Mouse (Mus musculus) liver, postnatal 0 days (tissue): Measurements from ENCODE around the gene Immp2l. TPM values are rescaled to one million over a fixed set of nuclear protein-coding genes. Genes with fewer than 3 reads are reported as not detected.

ENCODE experiments used
- ATAC-seq: fragments of 200-750 bp; cut with Nextera tagmentation; 2 replicates; pipeline ENCODE4 v1.8.0; 2017; ENCODE audit warnings: mild to moderate bottlenecking, moderate library complexity
- DNase-seq: peaks from one replicate; pipeline ENCODE4 v3.0.0-alpha.2; 2016
- H3K27ac ChIP-seq: fragments of 300-500 bp; sonication (generic); 2 replicates; pipeline ENCODE4 v1.5.1; 2014; ENCODE audit warnings: antibody characterized with exemption, moderate library complexity, mild to moderate bottlenecking, low read depth
- H3K27me3 ChIP-seq: fragments of 300-500 bp; sonication (generic); 2 replicates; pipeline ENCODE4 v1.6.1; 2014; ENCODE audit warnings: low read length, control low read depth, mixed read lengths; ENCODE audit not compliant: insufficient read depth
- H3K36me3 ChIP-seq: fragments of 300-500 bp; sonication (generic); replicated peaks from 2 replicates; pipeline ENCODE4 v1.6.1; 2014; ENCODE audit warnings: mild to moderate bottlenecking, control low read depth, low read length, moderate library complexity, mixed read lengths; ENCODE audit not compliant: insufficient read depth
- H3K4me1 ChIP-seq: fragments of 300-500 bp; sonication (generic); 2 replicates; pipeline ENCODE4 v1.6.1; 2014; ENCODE audit warnings: antibody characterized with exemption, mild to moderate bottlenecking, control low read depth; ENCODE audit not compliant: insufficient read depth
- H3K4me2 ChIP-seq: fragments of 300-500 bp; sonication (generic); 2 replicates; pipeline ENCODE4 v1.6.1; 2014; ENCODE audit warnings: low read depth, mild to moderate bottlenecking, low read length, moderate library complexity, mixed read lengths
- H3K4me3 ChIP-seq: fragments of 300-500 bp; sonication (generic); 2 replicates; pipeline ENCODE4 v1.5.1; 2014; ENCODE audit warnings: low read depth, low read length
- H3K9ac ChIP-seq: fragments of 300-500 bp; sonication (generic); replicated peaks from 2 replicates; pipeline ENCODE4 v1.6.1; 2014; ENCODE audit warnings: mild to moderate bottlenecking, moderate library complexity
- H3K9me3 ChIP-seq: fragments of 300-500 bp; sonication (generic); 2 replicates; pipeline ENCODE4 v1.6.1; 2016; ENCODE audit warnings: mild to moderate bottlenecking, control low read depth, low read length, mixed read lengths
- CTCF ChIP-seq: sonication (generic); IDR thresholded peaks from 2 replicates; pipeline ENCODE4 v1.5.1; 2016; ENCODE audit warnings: antibody characterized with exemption, low read depth
- EP300 ChIP-seq: IDR thresholded peaks from 2 replicates; pipeline ENCODE4 v1.6.1; 2016; ENCODE audit warnings: antibody characterized with exemption, low read depth, mild to moderate bottlenecking
- WGBS: fragments of 180-500 bp; shearing (Covaris S2); extraction: QIAGEN DNeasy Blood & Tissue Kit; methylation state at CpG from one replicate; pipeline ENCODE4 v1.1.7; 2014; ENCODE audit not compliant: insufficient replicate concordance; 5-methylcytosine and 5-hydroxymethylcytosine counted together
- polyA plus RNA-seq: library from polyadenylated mRNA; unstranded; fragments of >200 nt; fragmentation: Nextera tagmentation; extraction: Ambion mirVana; gene quantifications from 2 replicates; pipeline ENCODE4 v1.2.1, GENCODE M21; 2015

The Immp2l gene
- polyA plus RNA-seq, 1 experiment from 2014 or later = 35.9 TPM

DNA sequence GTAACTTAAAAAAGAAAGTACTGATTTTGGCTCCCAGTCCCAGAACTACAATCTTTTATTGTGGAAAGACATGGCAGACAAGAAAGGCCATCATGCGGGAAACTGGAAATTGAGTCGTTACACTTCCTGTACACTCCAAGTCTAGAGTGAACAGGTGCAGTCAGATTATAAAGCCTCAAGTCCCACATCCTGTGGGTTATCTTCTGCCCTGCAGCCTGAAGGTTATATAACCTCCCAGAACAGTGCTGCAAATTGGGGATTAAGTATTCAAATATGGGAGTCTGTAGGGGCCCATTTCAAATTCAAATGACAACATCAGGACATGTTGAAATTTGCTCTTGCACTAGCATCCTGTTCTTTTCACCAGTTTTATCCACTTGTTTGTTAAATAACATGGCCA lies 301.9 kb downstream of the Immp2l start:
- TF ChIP-seq EP300 = no peak
- no peak for TF ChIP-seq CTCF
- no peak for DNase-seq
- 47% methylated on average over 2 of the region's 2 CpGs for WGBS

DNA sequence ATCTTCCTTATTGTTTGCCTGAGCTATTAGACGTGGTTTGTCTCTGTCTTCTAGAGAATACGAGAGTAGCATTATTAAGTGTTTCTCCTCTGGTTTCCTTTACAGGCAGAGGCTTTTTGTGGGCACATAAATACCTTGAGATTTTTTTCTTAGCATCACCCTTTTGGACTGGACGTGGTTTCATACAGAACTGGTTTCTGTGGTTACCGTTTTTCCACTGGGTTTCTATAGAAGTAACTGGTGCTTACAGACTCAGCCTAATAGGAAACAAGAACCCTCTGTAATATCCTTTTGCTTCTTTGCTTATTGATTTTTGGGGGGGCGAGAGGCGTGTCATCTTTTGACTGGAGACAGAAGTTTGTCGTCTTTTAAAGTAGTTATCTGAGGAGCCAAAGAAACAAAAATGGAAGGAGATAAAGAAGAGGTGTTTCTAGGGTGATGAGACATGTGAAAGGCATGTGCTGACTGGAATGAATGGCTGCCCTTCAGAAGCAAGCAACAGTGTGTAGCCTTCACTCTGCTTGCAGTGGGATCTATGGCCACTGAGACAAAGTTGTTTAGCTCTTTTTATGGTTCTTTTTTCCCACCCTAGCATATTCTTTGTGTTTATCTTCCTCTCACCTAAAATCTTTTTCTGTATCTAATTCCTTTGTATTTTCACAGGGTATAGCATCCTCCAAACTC lies 307.2 kb downstream of the Immp2l start:
- ATAC-seq (no peak), DNase-seq (no peak)
- H3K27ac ChIP-seq = no peak overlapping the region
- TF ChIP-seq CTCF (no peak), EP300 (no peak)
- no peaks in the 10 kb centered on the region for H3K27me3 ChIP-seq
- no peaks in the 10 kb centered on the region for H3K9me3 ChIP-seq
- no peaks in the 10 kb centered on the region for H3K36me3 ChIP-seq
- no peak overlapping the region for H3K4me2 ChIP-seq
- no peak overlapping the region for H3K9ac ChIP-seq
- H3K4me1 ChIP-seq = no peaks in the 10 kb centered on the region
- H3K4me3 ChIP-seq = no peak overlapping the region
- WGBS = 58% methylated on average over 7 of the region's 7 CpGs

More for the DNA sequence above, 301.9 kb downstream of the Immp2l start:
- H3K27ac ChIP-seq = no peak overlapping the region
- H3K9ac ChIP-seq = no peak overlapping the region
- H3K4me1 ChIP-seq = no peaks in the 10 kb centered on the region
- no peak overlapping the region for H3K4me2 ChIP-seq
- H3K9me3 ChIP-seq = no peaks in the 10 kb centered on the region
- no peak overlapping the region for H3K4me3 ChIP-seq
- no peak for ATAC-seq
- no peaks in the 10 kb centered on the region for H3K27me3 ChIP-seq
- H3K36me3 ChIP-seq = no peaks in the 10 kb centered on the region

- no peak overlapping the region for H3K27ac ChIP-seq
- no peak for TF ChIP-seq CTCF
- TF ChIP-seq EP300 = no peak
- WGBS = 76% methylated on average over 4 of the region's 4 CpGs
- H3K4me3 ChIP-seq = no peak overlapping the region
- H3K9ac ChIP-seq = no peak overlapping the region
- no peaks in the 10 kb centered on the region for H3K36me3 ChIP-seq
- no peak for DNase-seq
- no peak for ATAC-seq
- no peak overlapping the region for H3K4me2 ChIP-seq
- no peaks in the 10 kb centered on the region for H3K4me1 ChIP-seq
- H3K27me3 ChIP-seq = no peaks in the 10 kb centered on the region
- H3K9me3 ChIP-seq = no peaks in the 10 kb centered on the region
Observed at GRCm38 (mm10) chr12:41345621-41346020, 321.7 kb downstream of the Immp2l start.

DNA sequence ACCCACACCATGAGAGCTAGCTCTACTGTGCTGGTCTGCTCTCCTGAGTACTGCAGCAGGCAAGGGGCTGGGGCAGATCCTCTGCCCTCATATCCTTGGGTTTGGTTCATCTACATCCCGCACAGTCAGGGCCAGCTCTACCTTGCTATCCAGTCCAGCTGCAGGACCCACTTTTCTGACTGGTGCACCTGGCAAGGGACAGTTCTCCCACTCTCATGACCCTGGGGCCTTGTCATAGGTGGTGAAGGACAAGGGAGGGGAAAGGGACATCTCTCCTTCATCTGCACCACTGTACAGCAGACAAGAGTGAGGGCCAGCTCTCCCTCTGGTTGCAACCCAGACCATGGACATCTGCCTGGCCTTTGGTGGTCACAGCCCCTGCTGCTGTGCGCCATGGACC lies 323.6 kb downstream of the Immp2l start:
- Histone ChIP-seq H3K4me2 (no peak overlapping the region), H3K27ac (no peak overlapping the region), H3K4me3 (no peak overlapping the region), H3K4me1 (no peaks in the 10 kb centered on the region), H3K9me3 (no peaks in the 10 kb centered on the region), H3K9ac (no peak overlapping the region), H3K36me3 (no peaks in the 10 kb centered on the region), H3K27me3 (no peaks in the 10 kb centered on the region)
- ATAC-seq (no peak), DNase-seq (no peak)
- WGBS = 85% methylated on average over 2 of the region's 2 CpGs
- TF ChIP-seq CTCF = no peak
- no peak for TF ChIP-seq EP300

- Histone ChIP-seq H3K27ac (no peak overlapping the region), H3K9ac (no peak overlapping the region), H3K4me2 (no peak overlapping the region), H3K4me3 (no peak overlapping the region), H3K36me3 (no peaks in the 10 kb centered on the region), H3K27me3 (no peaks in the 10 kb centered on the region), H3K4me1 (no peaks in the 10 kb centered on the region), H3K9me3 (no peaks in the 10 kb centered on the region)
- 47% methylated on average over 2 of the region's 2 CpGs for WGBS
- TF ChIP-seq EP300 (no peak), CTCF (no peak)
- DNase-seq (no peak), ATAC-seq (no peak)
Observed at GRCm38 (mm10) chr12:41349386-41349785, 325.5 kb downstream of the Immp2l start.

GRCm38 (mm10) chr12:41349814-41350213 lies 325.9 kb downstream of the Immp2l start:
- no peaks in the 10 kb centered on the region for H3K4me1 ChIP-seq
- ATAC-seq (no peak), DNase-seq (no peak)
- H3K4me3 ChIP-seq = no peak overlapping the region
- no peaks in the 10 kb centered on the region for H3K27me3 ChIP-seq
- 31% methylated on average over 2 of the region's 2 CpGs for WGBS
- no peaks in the 10 kb centered on the region for H3K36me3 ChIP-seq
- no peak overlapping the region for H3K9ac ChIP-seq
- H3K4me2 ChIP-seq = no peak overlapping the region
- no peaks in the 10 kb centered on the region for H3K9me3 ChIP-seq
- no peak overlapping the region for H3K27ac ChIP-seq
- no peak for TF ChIP-seq CTCF
- TF ChIP-seq EP300 = no peak

DNA sequence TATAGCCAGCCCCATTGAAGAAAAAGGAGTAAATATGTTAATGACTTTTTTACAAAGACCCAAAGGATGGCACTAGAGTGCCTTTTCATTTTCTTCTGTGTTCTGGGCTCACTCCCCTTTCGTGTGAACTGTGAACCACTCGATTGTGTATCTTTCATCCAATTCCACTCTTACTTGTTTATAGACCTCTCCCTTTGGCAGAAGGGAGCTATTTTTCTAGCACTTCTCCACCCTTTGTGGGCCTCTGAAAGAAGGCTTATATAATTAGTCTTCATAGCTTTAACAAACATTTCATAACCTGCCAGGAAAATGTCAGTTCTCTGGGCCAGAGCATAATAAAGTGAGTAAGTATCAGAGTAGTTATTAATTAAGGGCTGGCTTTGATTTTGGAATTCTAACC lies 327.4 kb downstream of the Immp2l start:
- Histone ChIP-seq H3K9ac (no peak overlapping the region), H3K27ac (no peak overlapping the region), H3K4me3 (no peak overlapping the region), H3K36me3 (no peaks in the 10 kb centered on the region), H3K9me3 (no peaks in the 10 kb centered on the region), H3K27me3 (no peaks in the 10 kb centered on the region), H3K4me2 (no peak overlapping the region), H3K4me1 (no peaks in the 10 kb centered on the region)
- ATAC-seq (no peak), DNase-seq (no peak)
- 66% methylated on average over 2 of the region's 2 CpGs for WGBS
- TF ChIP-seq CTCF (no peak), EP300 (no peak)
